Mouse (Mus musculus): ENCODE data around the gene Adk.

- no peak for TF ChIP-seq CTCF (IDR thresholded peaks at IDR 0.05; ENCODE audit: borderline replicate concordance, control insufficient read depth, extremely low read depth, insufficient read depth, low read length, poor library complexity)
- no peak for TF ChIP-seq POLR2A (IDR thresholded peaks at IDR 0.05; ENCODE audit: control insufficient read depth, extremely low read depth, insufficient read depth, low read length, poor library complexity)
These were observed 349.8 kb downstream of the Adk start for GRCm38 (mm10) chr14:21402157-21402601.

Measured in thymus, adult 2 months (tissue).